Mouse (Mus musculus): ENCODE results near the gene Nptxr.
A peak's percentile ranks its signal among the peaks of the same experiment; 100 is the strongest.
"Not testable (repeated sequence)": the region's sequence is repeated elsewhere in the genome, so short reads cannot be mapped to it uniquely, and the experiment has no call there.

Gene Nptxr

GRCm38 (mm10) chr15:79822265-79823199 is 18.0 kb upstream of the Nptxr start:
- DNase-seq (ENCODE audit: low read depth, low spot score), result no peak

- DNase-seq (ENCODE audit: low read depth, low spot score), result peak; percentile 73
Observed at GRCm38 (mm10) chr15:79818325-79818724, 13.8 kb upstream of the Nptxr start.

GRCm38 (mm10) chr15:79813666-79814258 is 9.2 kb upstream of the Nptxr start:
- no peak for DNase-seq (ENCODE audit: low read depth, low spot score)

- not testable (repeated sequence) for DNase-seq (ENCODE audit: low read depth, low spot score)
Observed at GRCm38 (mm10) chr15:79812840-79813239, 8.3 kb upstream of the Nptxr start.

GRCm38 (mm10) chr15:79810997-79811396 is 6.4 kb upstream of the Nptxr start:
- DNase-seq (ENCODE audit: low read depth, low spot score), result no peak

- DNase-seq (ENCODE audit: low read depth, low spot score), result no peak
Observed at GRCm38 (mm10) chr15:79810061-79810460, 5.5 kb upstream of the Nptxr start.

GRCm38 (mm10) chr15:79808658-79809057 is 4.1 kb upstream of the Nptxr start:
- DNase-seq (ENCODE audit: low read depth, low spot score), result no peak

GRCm38 (mm10) chr15:79808114-79808513 is 3.5 kb upstream of the Nptxr start:
- DNase-seq (ENCODE audit: low read depth, low spot score), result peak; percentile 80

- no peak for DNase-seq (ENCODE audit: low read depth, low spot score)
Observed at GRCm38 (mm10) chr15:79807050-79807449, 2.5 kb upstream of the Nptxr start.

- DNase-seq (ENCODE audit: low read depth, low spot score), result no peak
Observed at GRCm38 (mm10) chr15:79805246-79805645, 680 bp upstream of the Nptxr start.

- DNase-seq (ENCODE audit: low read depth, low spot score), result peak; percentile 42
Observed at GRCm38 (mm10) chr15:79803533-79804351, 824 bp downstream of the Nptxr start.

GRCm38 (mm10) chr15:79802304-79802703 is 2.3 kb downstream of the Nptxr start:
- no peak for DNase-seq (ENCODE audit: low read depth, low spot score)

- no peak for DNase-seq (ENCODE audit: low read depth, low spot score)
Observed at GRCm38 (mm10) chr15:79801646-79802045, 2.9 kb downstream of the Nptxr start.

GRCm38 (mm10) chr15:79800701-79801100 is 3.9 kb downstream of the Nptxr start:
- DNase-seq (ENCODE audit: low read depth, low spot score), result no peak

- DNase-seq (ENCODE audit: low read depth, low spot score), result no peak
Observed at GRCm38 (mm10) chr15:79798591-79798990, 6.0 kb downstream of the Nptxr start.

- DNase-seq (ENCODE audit: low read depth, low spot score), result no peak
Observed at GRCm38 (mm10) chr15:79797680-79798079, 6.9 kb downstream of the Nptxr start.

- DNase-seq (ENCODE audit: low read depth, low spot score), result no peak
Observed at GRCm38 (mm10) chr15:79797096-79797495, 7.5 kb downstream of the Nptxr start.

GRCm38 (mm10) chr15:79796256-79796655 is 8.3 kb downstream of the Nptxr start:
- DNase-seq (ENCODE audit: low read depth, low spot score), result no peak

GRCm38 (mm10) chr15:79794173-79794572 is 10.4 kb downstream of the Nptxr start:
- no peak for DNase-seq (ENCODE audit: low read depth, low spot score)

- DNase-seq (ENCODE audit: low read depth, low spot score), result no peak
Observed at GRCm38 (mm10) chr15:79793076-79793475, 11.5 kb downstream of the Nptxr start.

- DNase-seq (ENCODE audit: low read depth, low spot score), result peak; percentile 95
Observed at GRCm38 (mm10) chr15:79792455-79792854, 12.1 kb downstream of the Nptxr start.

GRCm38 (mm10) chr15:79791502-79791901 is 13.1 kb downstream of the Nptxr start:
- DNase-seq (ENCODE audit: low read depth, low spot score), result peak; percentile 78
